Mouse (Mus musculus) stomach, postnatal 0 days (tissue): Measurements from ENCODE around the gene Dock2. TPM values are rescaled to one million over a fixed set of nuclear protein-coding genes. Genes with fewer than 3 reads are reported as not detected.

Source experiments
- ATAC-seq: fragments of 200-750 bp; cut with Nextera tagmentation; 2 replicates; pipeline ENCODE4 v1.8.0; 2017; ENCODE audit not compliant: low FRiP score, low TSS enrichment
- DNase-seq: peaks from one replicate; pipeline ENCODE4 v3.0.0-alpha.2; 2016; ENCODE audit warnings: low spot score
- H3K27ac ChIP-seq: fragments of 300-500 bp; sonication (generic); replicated peaks from 2 replicates; pipeline ENCODE4 v1.5.1; 2014; ENCODE audit warnings: mild to moderate bottlenecking, control low read depth
- H3K27me3 ChIP-seq: fragments of 300-500 bp; sonication (generic); 2 replicates; pipeline ENCODE4 v1.6.1; 2014; ENCODE audit warnings: low read length; ENCODE audit not compliant: control insufficient read depth, insufficient read depth
- H3K36me3 ChIP-seq: fragments of 300-500 bp; sonication (generic); 2 replicates; pipeline ENCODE4 v1.6.1; 2014; ENCODE audit warnings: low read length, mixed read lengths; ENCODE audit not compliant: control insufficient read depth, insufficient read depth
- H3K4me1 ChIP-seq: fragments of 300-500 bp; sonication (generic); replicated peaks from 2 replicates; pipeline ENCODE4 v1.6.1; 2014; ENCODE audit warnings: antibody characterized with exemption; ENCODE audit not compliant: control insufficient read depth, insufficient read depth
- H3K4me2 ChIP-seq: fragments of 300-500 bp; sonication (generic); replicated peaks from 2 replicates; pipeline ENCODE4 v1.6.1; 2014; ENCODE audit warnings: low read depth, mild to moderate bottlenecking, control low read depth, moderate library complexity
- H3K4me3 ChIP-seq: fragments of 300-500 bp; sonication (generic); 2 replicates; pipeline ENCODE4 v1.5.1; 2014; ENCODE audit warnings: low read depth, low read length, control low read depth
- H3K9ac ChIP-seq: fragments of 300-500 bp; sonication (generic); 2 replicates; pipeline ENCODE4 v1.6.1; 2014; ENCODE audit warnings: mild to moderate bottlenecking, low read length, control low read depth, mixed read lengths
- H3K9me3 ChIP-seq: fragments of 300-500 bp; sonication (generic); 2 replicates; pipeline ENCODE4 v1.6.1; 2016; ENCODE audit warnings: low read length; ENCODE audit not compliant: control insufficient read depth
- CTCF ChIP-seq: IDR thresholded peaks from 2 replicates; pipeline ENCODE4 v1.5.1; 2016; ENCODE audit warnings: antibody characterized with exemption, low read depth, mild to moderate bottlenecking, moderate library complexity
- EP300 ChIP-seq: optimal IDR thresholded peaks from 2 replicates; pipeline ENCODE3; 2016; ENCODE audit warnings: antibody characterized with exemption
- WGBS: fragments of 180-500 bp; shearing (Covaris S2); extraction: QIAGEN DNeasy Blood & Tissue Kit; methylation state at CpG from one replicate; pipeline ENCODE4 v1.1.7; 2014; 5-methylcytosine and 5-hydroxymethylcytosine counted together
- polyA plus RNA-seq: library from polyadenylated mRNA; unstranded; fragments of >200 nt; fragmentation: Nextera tagmentation; extraction: Ambion mirVana; gene quantifications from 2 replicates; pipeline ENCODE4 v1.2.1, GENCODE M21; 2015

Dock2 gene
- polyA plus RNA-seq, 1 experiment from 2014 or later, result 1.0 TPM

GRCm38 (mm10) chr11:34415884-34416618, 367.6 kb downstream of the Dock2 start:
- no peak for TF ChIP-seq CTCF
- TF ChIP-seq EP300, result no peak
- Histone ChIP-seq H3K9me3 (no peaks in the 10 kb centered on the region), H3K4me1 (no peaks in the 10 kb centered on the region), H3K4me3 (no peak overlapping the region), H3K9ac (no peak overlapping the region), H3K27ac (no peak overlapping the region), H3K4me2 (no peak overlapping the region), H3K27me3 (no peaks in the 10 kb centered on the region), H3K36me3 (no peaks in the 10 kb centered on the region)
- ATAC-seq (no peak), DNase-seq (no peak)
- WGBS, result 34% methylated on average over 9 of the region's 9 CpGs

GRCm38 (mm10) chr11:34406850-34407249, 376.8 kb downstream of the Dock2 start:
- Histone ChIP-seq H3K9me3 (no peaks in the 10 kb centered on the region), H3K4me2 (no peak overlapping the region), H3K4me1 (no peaks in the 10 kb centered on the region), H3K27ac (no peak overlapping the region), H3K4me3 (no peak overlapping the region), H3K9ac (no peak overlapping the region), H3K36me3 (no peaks in the 10 kb centered on the region), H3K27me3 (no peaks in the 10 kb centered on the region)
- ATAC-seq (no peak), DNase-seq (no peak)
- WGBS, result 25% methylated on average over 5 of the region's 5 CpGs
- TF ChIP-seq EP300, result no peak
- no peak for TF ChIP-seq CTCF

GRCm38 (mm10) chr11:34406309-34406708, 377.4 kb downstream of the Dock2 start:
- ATAC-seq (no peak), DNase-seq (no peak)
- Histone ChIP-seq H3K4me1 (no peaks in the 10 kb centered on the region), H3K27me3 (no peaks in the 10 kb centered on the region), H3K36me3 (no peaks in the 10 kb centered on the region), H3K9me3 (no peaks in the 10 kb centered on the region), H3K27ac (no peak overlapping the region), H3K4me2 (no peak overlapping the region), H3K4me3 (no peak overlapping the region), H3K9ac (no peak overlapping the region)
- TF ChIP-seq EP300 (no peak), CTCF (no peak)
- 48% methylated on average over 8 of the region's 8 CpGs for WGBS

GRCm38 (mm10) chr11:34405311-34405710, 378.4 kb downstream of the Dock2 start:
- Histone ChIP-seq H3K27me3 (no peaks in the 10 kb centered on the region), H3K27ac (no peak overlapping the region), H3K9ac (no peak overlapping the region), H3K4me3 (no peak overlapping the region), H3K4me2 (no peak overlapping the region), H3K36me3 (no peaks in the 10 kb centered on the region), H3K4me1 (no peaks in the 10 kb centered on the region), H3K9me3 (no peaks in the 10 kb centered on the region)
- WGBS, result 81% methylated on average over 1 of the region's 1 CpGs
- no peak for TF ChIP-seq EP300
- TF ChIP-seq CTCF, result no peak
- ATAC-seq (no peak), DNase-seq (no peak)

- Histone ChIP-seq H3K4me3 (no peak overlapping the region), H3K4me1 (no peaks in the 10 kb centered on the region), H3K27ac (no peak overlapping the region), H3K9me3 (no peaks in the 10 kb centered on the region), H3K9ac (no peak overlapping the region), H3K4me2 (no peak overlapping the region), H3K27me3 (no peaks in the 10 kb centered on the region), H3K36me3 (no peaks in the 10 kb centered on the region)
- 94% methylated on average over 8 of the region's 8 CpGs for WGBS
- ATAC-seq (no peak), DNase-seq (no peak)
- TF ChIP-seq CTCF (no peak), EP300 (no peak)
These were observed 382.3 kb downstream of the Dock2 start for GRCm38 (mm10) chr11:34401343-34401742.

GRCm38 (mm10) chr11:34398555-34398954, 385.1 kb downstream of the Dock2 start:
- H3K27ac ChIP-seq, result no peak overlapping the region
- no peak overlapping the region for H3K9ac ChIP-seq
- H3K4me2 ChIP-seq, result no peak overlapping the region
- ATAC-seq (no peak), DNase-seq (no peak)
- H3K9me3 ChIP-seq, result no peaks in the 10 kb centered on the region
- H3K27me3 ChIP-seq, result no peaks in the 10 kb centered on the region
- no peaks in the 10 kb centered on the region for H3K36me3 ChIP-seq
- TF ChIP-seq CTCF (no peak), EP300 (no peak)
- no peak overlapping the region for H3K4me3 ChIP-seq
- no peaks in the 10 kb centered on the region for H3K4me1 ChIP-seq
- WGBS, result 79% methylated on average over 2 of the region's 2 CpGs
